Mouse (Mus musculus): Measurements from ENCODE around the gene Elf4. TPM values are rescaled to one million over a fixed set of nuclear protein-coding genes. Genes with fewer than 3 reads are reported as not detected.

Elf4 gene
- 1.9 and 2.8 TPM in 2 replicates for polyA plus RNA-seq (2015; fragmentation: Nextera tagmentation; extraction: Ambion mirVana)

- Histone ChIP-seq H3K4me3 (ENCODE audit: low read depth, low read length) (peak within 1 kb of the TSS; percentile 45), H3K27ac (ENCODE audit: low read length) (no peak within 1 kb of the TSS), H3K27me3 (ENCODE audit: control insufficient read depth, insufficient read depth, low read depth, low read length) (no peaks in the 10 kb centered on the region), H3K9me3 (replicated peaks; ENCODE audit: control insufficient read depth, low read length) (no peaks in the 10 kb centered on the region), H3K4me1 (ENCODE audit: control insufficient read depth, low read depth, low read length) (no peaks in the 10 kb centered on the region), H3K9ac (ENCODE audit: low read depth, low read length) (no peak within 1 kb of the TSS), H3K36me3 (ENCODE audit: control insufficient read depth, insufficient read depth) (no peaks in the 10 kb centered on the region), H3K4me2 (ENCODE audit: low read depth, low read length) (peak within 1 kb of the TSS; percentile 61)
- 13% methylated on average over 38 of the region's 38 CpGs for WGBS (ENCODE audit: insufficient replicate concordance)
- ATAC-seq (ENCODE audit: low read depth): peak; percentile 62; the same call in 1 of the 2 replicates
Measured at GRCm38 (mm10) chrX:48462754-48463507, at the start of gene Elf4. TSS of gene Elf4 (minus strand) at chrX:48463132.

GRCm38 (mm10) chrX:48493763-48494162, 30.8 kb upstream of the Elf4 start:
- Histone ChIP-seq H3K27me3 (ENCODE audit: control insufficient read depth, insufficient read depth, low read depth, low read length) (no peaks in the 10 kb centered on the region), H3K36me3 (ENCODE audit: control insufficient read depth, insufficient read depth) (no peaks in the 10 kb centered on the region), H3K9me3 (replicated peaks; ENCODE audit: control insufficient read depth, low read length) (no peaks in the 10 kb centered on the region), H3K4me1 (ENCODE audit: control insufficient read depth, low read depth, low read length) (no peaks in the 10 kb centered on the region), H3K4me3 (ENCODE audit: low read depth, low read length) (no peak overlapping the region), H3K9ac (ENCODE audit: low read depth, low read length) (no peak overlapping the region), H3K27ac (ENCODE audit: low read length) (no peak overlapping the region), H3K4me2 (ENCODE audit: low read depth, low read length) (no peak overlapping the region)
- 73% methylated on average over 8 of the region's 8 CpGs for WGBS (ENCODE audit: insufficient replicate concordance)
- no peak for ATAC-seq (ENCODE audit: low read depth)

GRCm38 (mm10) chrX:48481687-48482086, 18.8 kb upstream of the Elf4 start:
- H3K9me3 ChIP-seq (replicated peaks; ENCODE audit: control insufficient read depth, low read length): no peaks in the 10 kb centered on the region
- H3K36me3 ChIP-seq (ENCODE audit: control insufficient read depth, insufficient read depth): no peaks in the 10 kb centered on the region
- no peak overlapping the region for H3K27ac ChIP-seq (ENCODE audit: low read length)
- H3K4me1 ChIP-seq (ENCODE audit: control insufficient read depth, low read depth, low read length): no peaks in the 10 kb centered on the region
- H3K9ac ChIP-seq (ENCODE audit: low read depth, low read length): no peak overlapping the region
- no peak for ATAC-seq (ENCODE audit: low read depth)
- WGBS (ENCODE audit: insufficient replicate concordance): 81% methylated on average over 7 of the region's 7 CpGs
- no peak overlapping the region for H3K4me3 ChIP-seq (ENCODE audit: low read depth, low read length)
- H3K4me2 ChIP-seq (ENCODE audit: low read depth, low read length): no peak overlapping the region
- H3K27me3 ChIP-seq (ENCODE audit: control insufficient read depth, insufficient read depth, low read depth, low read length): no peaks in the 10 kb centered on the region

GRCm38 (mm10) chrX:48481095-48481494, 18.2 kb upstream of the Elf4 start:
- Histone ChIP-seq H3K36me3 (ENCODE audit: control insufficient read depth, insufficient read depth) (no peaks in the 10 kb centered on the region), H3K27me3 (ENCODE audit: control insufficient read depth, insufficient read depth, low read depth, low read length) (no peaks in the 10 kb centered on the region), H3K9me3 (replicated peaks; ENCODE audit: control insufficient read depth, low read length) (no peaks in the 10 kb centered on the region), H3K4me1 (ENCODE audit: control insufficient read depth, low read depth, low read length) (no peaks in the 10 kb centered on the region), H3K4me3 (ENCODE audit: low read depth, low read length) (no peak overlapping the region), H3K9ac (ENCODE audit: low read depth, low read length) (no peak overlapping the region), H3K27ac (ENCODE audit: low read length) (no peak overlapping the region), H3K4me2 (ENCODE audit: low read depth, low read length) (no peak overlapping the region)
- no peak for ATAC-seq (ENCODE audit: low read depth)
- WGBS (ENCODE audit: insufficient replicate concordance): 69% methylated on average over 4 of the region's 4 CpGs

GRCm38 (mm10) chrX:48467355-48467946, 4.5 kb upstream of the Elf4 start:
- no peak overlapping the region for H3K9ac ChIP-seq (ENCODE audit: low read depth, low read length)
- no peak overlapping the region for H3K4me2 ChIP-seq (ENCODE audit: low read depth, low read length)
- H3K36me3 ChIP-seq (ENCODE audit: control insufficient read depth, insufficient read depth): no peaks in the 10 kb centered on the region
- no peaks in the 10 kb centered on the region for H3K27me3 ChIP-seq (ENCODE audit: control insufficient read depth, insufficient read depth, low read depth, low read length)
- WGBS (ENCODE audit: insufficient replicate concordance): 53% methylated on average over 3 of the region's 3 CpGs
- no peaks in the 10 kb centered on the region for H3K9me3 ChIP-seq (replicated peaks; ENCODE audit: control insufficient read depth, low read length)
- no peak overlapping the region for H3K27ac ChIP-seq (ENCODE audit: low read length)
- no peak for ATAC-seq (ENCODE audit: low read depth)
- no peaks in the 10 kb centered on the region for H3K4me1 ChIP-seq (ENCODE audit: control insufficient read depth, low read depth, low read length)
- no peak overlapping the region for H3K4me3 ChIP-seq (ENCODE audit: low read depth, low read length)

GRCm38 (mm10) chrX:48466174-48466573, 3.2 kb upstream of the Elf4 start:
- Histone ChIP-seq H3K4me3 (ENCODE audit: low read depth, low read length) (no peak overlapping the region), H3K4me2 (ENCODE audit: low read depth, low read length) (no peak overlapping the region), H3K27me3 (ENCODE audit: control insufficient read depth, insufficient read depth, low read depth, low read length) (no peaks in the 10 kb centered on the region), H3K9ac (ENCODE audit: low read depth, low read length) (no peak overlapping the region), H3K4me1 (ENCODE audit: control insufficient read depth, low read depth, low read length) (no peaks in the 10 kb centered on the region), H3K9me3 (replicated peaks; ENCODE audit: control insufficient read depth, low read length) (no peaks in the 10 kb centered on the region), H3K27ac (ENCODE audit: low read length) (no peak overlapping the region), H3K36me3 (ENCODE audit: control insufficient read depth, insufficient read depth) (no peaks in the 10 kb centered on the region)
- WGBS (ENCODE audit: insufficient replicate concordance): 40% methylated on average over 2 of the region's 2 CpGs
- no peak for ATAC-seq (ENCODE audit: low read depth)

- no peak overlapping the region for H3K4me2 ChIP-seq (ENCODE audit: low read depth, low read length)
- ATAC-seq (ENCODE audit: low read depth): no peak
- no peak overlapping the region for H3K9ac ChIP-seq (ENCODE audit: low read depth, low read length)
- H3K27ac ChIP-seq (ENCODE audit: low read length): no peak overlapping the region
- no peak overlapping the region for H3K4me3 ChIP-seq (ENCODE audit: low read depth, low read length)
- H3K9me3 ChIP-seq (replicated peaks; ENCODE audit: control insufficient read depth, low read length): no peaks in the 10 kb centered on the region
- no peaks in the 10 kb centered on the region for H3K36me3 ChIP-seq (ENCODE audit: control insufficient read depth, insufficient read depth)
- H3K27me3 ChIP-seq (ENCODE audit: control insufficient read depth, insufficient read depth, low read depth, low read length): no peaks in the 10 kb centered on the region
- 74% methylated on average over 6 of the region's 6 CpGs for WGBS (ENCODE audit: insufficient replicate concordance)
- H3K4me1 ChIP-seq (ENCODE audit: control insufficient read depth, low read depth, low read length): no peaks in the 10 kb centered on the region
Measured at GRCm38 (mm10) chrX:48464436-48464835, 1.5 kb upstream of the Elf4 start.

- no peak overlapping the region for H3K4me3 ChIP-seq (ENCODE audit: low read depth, low read length)
- no peak overlapping the region for H3K27ac ChIP-seq (ENCODE audit: low read length)
- WGBS (ENCODE audit: insufficient replicate concordance): 83% methylated on average over 4 of the region's 4 CpGs
- no peak overlapping the region for H3K9ac ChIP-seq (ENCODE audit: low read depth, low read length)
- H3K4me1 ChIP-seq (ENCODE audit: control insufficient read depth, low read depth, low read length): no peaks in the 10 kb centered on the region
- H3K36me3 ChIP-seq (ENCODE audit: control insufficient read depth, insufficient read depth): no peaks in the 10 kb centered on the region
- ATAC-seq (ENCODE audit: low read depth): no peak
- no peak overlapping the region for H3K4me2 ChIP-seq (ENCODE audit: low read depth, low read length)
- no peaks in the 10 kb centered on the region for H3K27me3 ChIP-seq (ENCODE audit: control insufficient read depth, insufficient read depth, low read depth, low read length)
- H3K9me3 ChIP-seq (replicated peaks; ENCODE audit: control insufficient read depth, low read length): no peaks in the 10 kb centered on the region
Measured at GRCm38 (mm10) chrX:48463636-48464035, 704 bp upstream of the Elf4 start.

GRCm38 (mm10) chrX:48462297-48462696, 635 bp downstream of the Elf4 start:
- Histone ChIP-seq H3K36me3 (ENCODE audit: control insufficient read depth, insufficient read depth) (no peaks in the 10 kb centered on the region), H3K27me3 (ENCODE audit: control insufficient read depth, insufficient read depth, low read depth, low read length) (no peaks in the 10 kb centered on the region), H3K9me3 (replicated peaks; ENCODE audit: control insufficient read depth, low read length) (no peaks in the 10 kb centered on the region), H3K4me2 (ENCODE audit: low read depth, low read length) (peak overlapping the region; percentile 61), H3K4me1 (ENCODE audit: control insufficient read depth, low read depth, low read length) (no peaks in the 10 kb centered on the region), H3K27ac (ENCODE audit: low read length) (no peak overlapping the region), H3K9ac (ENCODE audit: low read depth, low read length) (no peak overlapping the region), H3K4me3 (ENCODE audit: low read depth, low read length) (peak overlapping the region; percentile 45)
- WGBS (ENCODE audit: insufficient replicate concordance): 37% methylated on average over 4 of the region's 4 CpGs
- ATAC-seq (ENCODE audit: low read depth): no peak
